Mouse (Mus musculus) G1E (cell line): ENCODE measurements at regions not wholly inside any gene's neighbourhood (a gene's known extent, or its start where the extent isn't known, plus 50 kb on each side); places are given as distances from the start of the nearest gene placed in this dataset.

Source experiments
- CTCF ChIP-seq: IDR thresholded peaks from 2 replicates; pipeline ENCODE4 v1.5.1; 2012; ENCODE audit warnings: low read depth, low read length, inconsistent platforms, mixed read lengths
- GATA1 ChIP-seq: IDR thresholded peaks from 2 replicates; pipeline ENCODE4 v1.6.1; 2012; ENCODE audit warnings: borderline replicate concordance, low read length, inconsistent platforms, mixed read lengths
- POLR2AphosphoS5 ChIP-seq: IDR thresholded peaks from 2 replicates; pipeline ENCODE4 v1.6.1; 2012; ENCODE audit warnings: low read depth, low read length, inconsistent platforms; ENCODE audit not compliant: insufficient replicate concordance
- TAL1 ChIP-seq: conservative IDR thresholded peaks from 2 replicates; pipeline ENCODE4 v1.6.1; 2012; ENCODE audit warnings: low read depth, low read length, inconsistent platforms, mixed read lengths

GRCm38 (mm10) chr15:72321528-72321927 is 1512.8 kb upstream of the Gm6569 start:
- TF ChIP-seq CTCF (no peak), GATA1 (no peak), POLR2AphosphoS5 (no peak), TAL1 (no peak)
